Mouse (Mus musculus) ES-E14 (cell line): ENCODE data around the gene Fam193b. TPM values are rescaled to one million over a fixed set of nuclear protein-coding genes. Genes with fewer than 3 reads are reported as not detected.
A peak's percentile ranks its signal among the peaks of the same experiment; 100 is the strongest.

Experiments
- DNase-seq: peaks from one replicate; pipeline ENCODE4 v3.0.0-alpha.2; 2013; ENCODE audit warnings: low read depth, low spot score
- H3K27ac ChIP-seq: 2 replicates; pipeline ENCODE4 v1.5.1; 2012; ENCODE audit warnings: low read depth, mild to moderate bottlenecking, low read length, moderate library complexity, mixed read lengths; ENCODE audit not compliant: poor library complexity, insufficient read depth, severe bottlenecking
- H3K36me3 ChIP-seq: 2 replicates; pipeline ENCODE4 v1.6.1; 2012; ENCODE audit warnings: mild to moderate bottlenecking, low read length, moderate library complexity, mixed read lengths; ENCODE audit not compliant: control insufficient read depth, poor library complexity, insufficient read depth, severe bottlenecking
- H3K4me1 ChIP-seq, 2 experiments: fragments of 150-350 bp in 1 of 2; sonication (generic) in 1 of 2; 2 replicates each; pipeline ENCODE4 v1.6.1; 2012; ENCODE audit warnings: low read length in 2 of 2, mild to moderate bottlenecking in 1 of 2, mixed read lengths in 1 of 2; ENCODE audit not compliant: control insufficient read depth in 2 of 2, insufficient read depth in 2 of 2, poor library complexity in 1 of 2
- H3K4me3 ChIP-seq, 2 experiments: fragments of 150-350 bp in 1 of 2; sonication (generic) in 1 of 2; 2 replicates each; pipeline ENCODE4 v1.5.1; 2012; ENCODE audit warnings: low read length in 2 of 2, low read depth in 1 of 2, mild to moderate bottlenecking in 1 of 2, mixed read lengths in 1 of 2; ENCODE audit not compliant: insufficient read depth in 1 of 2, poor library complexity in 1 of 2, severe bottlenecking in 1 of 2
- H3K9ac ChIP-seq: 2 replicates; pipeline ENCODE4 v1.6.1; 2012; ENCODE audit warnings: low read depth, mild to moderate bottlenecking, low read length, mixed read lengths; ENCODE audit not compliant: poor library complexity, insufficient read depth, severe bottlenecking
- H3K9me3 ChIP-seq: fragments of 150-350 bp; sonication (generic); 2 replicates; pipeline ENCODE4 v1.6.1; 2012; ENCODE audit warnings: low read depth, mild to moderate bottlenecking, low read length; ENCODE audit not compliant: control insufficient read depth, insufficient read depth
- CHD2 ChIP-seq: IDR thresholded peaks from 2 replicates; pipeline ENCODE4 v1.6.1; 2014; ENCODE audit warnings: mild to moderate bottlenecking, low read depth, low read length, inconsistent platforms
- HCFC1 ChIP-seq: IDR thresholded peaks from 2 replicates; pipeline ENCODE4 v1.6.1; 2012; ENCODE audit warnings: low read length, inconsistent platforms, borderline replicate concordance; ENCODE audit not compliant: insufficient read depth
- MAFK ChIP-seq: IDR thresholded peaks from 2 replicates; pipeline ENCODE4 v1.6.1; 2014; ENCODE audit warnings: mild to moderate bottlenecking, low read depth, low read length, inconsistent platforms; ENCODE audit not compliant: insufficient read depth
- ZC3H11A ChIP-seq: IDR thresholded peaks from 2 replicates; pipeline ENCODE4 v1.6.1; 2012; ENCODE audit warnings: low read depth, mild to moderate bottlenecking, inconsistent platforms, low read length, borderline replicate concordance
- ZNF384 ChIP-seq: IDR thresholded peaks from 2 replicates; pipeline ENCODE4 v1.6.1; 2012; ENCODE audit warnings: low read depth, low read length, inconsistent platforms
- in situ Hi-C, 2 experiments: fragments of 600-800 bp; cut with MboI; formaldehyde crosslinking; loops; one replicate each; pipeline ENCODE4 v1.15.1; 2025; ENCODE audit warnings: low sequenced_read_pairs in 2 of 2, inconsistent platforms in 1 of 2; ENCODE audit not compliant: unreplicated experiment in 2 of 2
- total RNA-seq: library from RNA; depleted of rRNA; stranded (reverse); fragments of 300-350 nt; gene quantifications from 2 replicates; pipeline ENCODE4 v1.2.3, GENCODE M21; 2012; rRNA removed

Fam193b gene
- 50.8 and 77.5 TPM in 2 replicates for total RNA-seq

DNA sequence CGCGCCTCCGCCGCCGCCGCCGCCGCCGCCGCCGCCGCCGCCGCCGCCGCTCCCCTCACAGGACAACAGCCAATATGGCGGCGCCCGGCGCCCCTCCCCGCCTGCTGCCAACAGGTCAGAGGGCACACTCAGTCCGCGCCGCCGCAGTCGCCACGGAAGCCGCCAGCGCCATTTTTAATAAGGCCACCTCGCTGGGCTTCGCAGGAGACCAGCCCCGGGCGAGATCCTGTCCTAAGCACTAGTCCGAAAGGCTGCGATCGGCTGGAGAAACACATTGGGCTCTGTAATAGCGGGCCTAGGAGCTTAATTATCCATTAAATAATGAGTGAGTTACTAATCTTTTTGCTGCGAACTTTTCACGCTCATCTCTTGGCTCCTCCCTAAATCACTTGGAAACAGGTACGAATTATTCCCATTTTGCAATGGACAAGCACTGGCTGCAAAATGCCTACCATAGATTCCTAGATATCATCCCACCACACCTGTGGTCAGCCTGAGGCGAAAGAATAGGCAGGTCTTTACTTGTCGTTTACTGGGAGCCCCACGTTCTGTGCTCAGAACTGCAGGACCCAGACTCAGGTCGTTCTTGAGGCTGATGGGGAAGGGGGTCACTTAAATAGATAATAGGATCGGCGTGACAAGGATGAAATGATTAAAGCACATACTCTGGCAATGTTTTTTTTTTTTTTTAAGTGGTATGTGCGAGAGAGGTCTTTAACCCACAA lies at the start of gene Fam193b:
Gene Fam193b (minus strand): TSS at position 94 of the 725 bp plus-strand sequence.
- Histone ChIP-seq H3K4me3 (peak within 1 kb of the TSS; percentile 100), H3K9ac (peak within 1 kb of the TSS; percentile 94), H3K27ac (peak within 1 kb of the TSS; percentile 64), H3K36me3 (peaks cover 9% of the 10 kb centered on the region; the same call in 1 of the 2 replicates), H3K9me3 (peaks cover 2% of the 10 kb centered on the region; the same call in 1 of the 2 replicates), H3K4me1 (peaks cover 0 to 5% of the 10 kb centered on the region in 2 experiments; a peak in 1 of 4 replicates)
- in situ Hi-C loops = no loop called here
- TF ChIP-seq MAFK (no peak), HCFC1 (peak; percentile 87), ZC3H11A (no peak), CHD2 (peak; percentile 22; the same call in 1 of the 2 replicates), ZNF384 (no peak)
- peak; percentile 86 for DNase-seq

- in situ Hi-C loops = no loop called here
- Histone ChIP-seq H3K36me3 (peaks cover 3% of the 10 kb centered on the region; the same call in 1 of the 2 replicates), H3K9me3 (no peaks in the 10 kb centered on the region), H3K4me3 (no peak overlapping the region), H3K27ac (no peak overlapping the region), H3K4me1 (peaks cover 4 to 6% of the 10 kb centered on the region in 2 experiments; a peak in 3 of 4 replicates), H3K9ac (no peak overlapping the region)
- no peak for DNase-seq
- TF ChIP-seq HCFC1 (no peak), CHD2 (no peak), MAFK (no peak), ZNF384 (no peak), ZC3H11A (no peak)
Measured at GRCm38 (mm10) chr13:55620275-55620674, 49.4 kb upstream of the Fam193b start.

DNA sequence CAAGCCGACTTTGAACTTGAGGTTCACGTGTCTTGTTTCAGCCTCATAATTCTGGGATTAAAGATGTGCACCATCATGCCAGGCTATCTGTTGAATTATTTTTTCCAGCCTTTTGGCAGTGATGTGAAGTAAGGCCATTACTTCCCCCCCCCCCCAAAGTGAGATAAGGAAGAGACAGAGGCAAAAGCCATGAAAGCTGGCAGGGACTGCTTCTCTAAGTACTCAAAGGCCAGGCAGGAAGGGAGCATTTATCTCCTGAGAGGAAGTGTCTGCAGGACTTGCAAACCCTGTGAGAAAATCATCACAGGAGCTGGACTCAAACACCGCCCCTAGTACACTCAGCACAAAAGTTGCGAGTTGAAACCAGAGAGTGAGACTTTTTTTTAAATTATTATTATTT lies 48.4 kb upstream of the Fam193b start:
- no peak overlapping the region for H3K27ac ChIP-seq
- TF ChIP-seq HCFC1 (no peak), ZC3H11A (no peak)
- H3K9me3 ChIP-seq = no peaks in the 10 kb centered on the region
- DNase-seq = no peak
- H3K4me3 ChIP-seq = no peak overlapping the region
- in situ Hi-C loops = no loop called here
- no peaks in the 10 kb centered on the region; the same call in 1 of the 2 replicates for H3K36me3 ChIP-seq
- H3K9ac ChIP-seq = no peak overlapping the region
- H3K4me1 ChIP-seq = peaks cover 3 to 4% of the 10 kb centered on the region in 2 experiments; a peak in 3 of 4 replicates

DNA sequence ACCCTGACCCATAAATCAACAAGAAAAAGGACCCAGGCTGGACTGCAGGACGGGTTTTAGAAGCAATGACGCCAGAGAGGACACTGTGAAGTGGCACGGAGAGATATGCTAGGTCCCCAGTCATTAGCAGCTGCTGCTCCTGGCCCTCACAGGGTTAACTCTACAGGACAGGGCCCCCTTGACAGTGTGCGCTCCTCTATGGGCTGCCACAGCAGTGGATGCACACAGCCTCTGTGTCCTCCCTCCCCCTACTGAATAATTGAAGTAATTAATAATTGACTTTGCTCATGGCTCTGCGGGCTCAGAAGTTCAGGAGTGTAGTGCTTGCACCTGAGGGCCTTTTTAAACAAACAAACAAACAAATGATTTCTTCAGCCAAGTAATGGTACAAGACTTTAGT lies 42.6 kb upstream of the Fam193b start:
- DNase-seq = no peak
- no peak overlapping the region for H3K9ac ChIP-seq
- in situ Hi-C loops = no loop called here
- H3K9me3 ChIP-seq = no peaks in the 10 kb centered on the region
- no peak for TF ChIP-seq HCFC1
- H3K36me3 ChIP-seq = no peaks in the 10 kb centered on the region; the same call in 1 of the 2 replicates
- no peak overlapping the region for H3K4me3 ChIP-seq
- no peak overlapping the region for H3K27ac ChIP-seq
- H3K4me1 ChIP-seq = no peaks in the 10 kb centered on the region

- TF ChIP-seq ZNF384 = no peak
- H3K27ac ChIP-seq = no peak overlapping the region
- no peak overlapping the region for H3K4me3 ChIP-seq
- in situ Hi-C loops = no loop called here
- no peak for DNase-seq
- no peaks in the 10 kb centered on the region; the same call in 1 of the 2 replicates for H3K36me3 ChIP-seq
- no peaks in the 10 kb centered on the region; a peak in 1 of 4 replicates for H3K4me1 ChIP-seq
- no peaks in the 10 kb centered on the region for H3K9me3 ChIP-seq
- H3K9ac ChIP-seq = no peak overlapping the region
Measured at GRCm38 (mm10) chr13:55611996-55612395, 41.1 kb upstream of the Fam193b start.
